Mouse (Mus musculus) hindbrain, embryonic 12.5 days (tissue): ENCODE data around the gene Tppp3. TPM values are rescaled to one million over a fixed set of nuclear protein-coding genes. Genes with fewer than 3 reads are reported as not detected.

Experiments
- ATAC-seq: fragments of 200-750 bp; cut with Nextera tagmentation; 2 replicates; pipeline ENCODE4 v1.8.0; 2017; ENCODE audit warnings: moderate TSS enrichment; ENCODE audit not compliant: low FRiP score
- H3K27ac ChIP-seq: fragments of 300-500 bp; sonication (generic); 2 replicates; pipeline ENCODE4 v1.5.1; 2016; ENCODE audit warnings: mild to moderate bottlenecking
- H3K27me3 ChIP-seq: fragments of 300-500 bp; sonication (generic); 2 replicates; pipeline ENCODE4 v1.6.1; 2016; ENCODE audit warnings: mild to moderate bottlenecking
- H3K36me3 ChIP-seq: fragments of 300-500 bp; sonication (generic); 2 replicates; pipeline ENCODE4 v1.6.1; 2016; ENCODE audit warnings: mild to moderate bottlenecking
- H3K4me1 ChIP-seq: fragments of 300-500 bp; sonication (generic); 2 replicates; pipeline ENCODE4 v1.6.1; 2016
- H3K4me2 ChIP-seq: fragments of 300-500 bp; sonication (generic); replicated peaks from 2 replicates; pipeline ENCODE4 v1.6.1; 2016; ENCODE audit warnings: mild to moderate bottlenecking
- H3K4me3 ChIP-seq: fragments of 300-500 bp; sonication (generic); 2 replicates; pipeline ENCODE4 v1.5.1; 2016; ENCODE audit warnings: mild to moderate bottlenecking
- H3K9ac ChIP-seq: fragments of 300-500 bp; sonication (generic); 2 replicates; pipeline ENCODE4 v1.6.1; 2016; ENCODE audit warnings: mild to moderate bottlenecking, moderate library complexity
- H3K9me3 ChIP-seq: fragments of 300-500 bp; sonication (generic); replicated peaks from 2 replicates; pipeline ENCODE4 v1.6.1; 2016; ENCODE audit warnings: mild to moderate bottlenecking
- WGBS: fragments of 180-500 bp; shearing (Covaris S2); methylation state at CpG from one replicate; pipeline ENCODE4 v1.1.7; 2016; 5-methylcytosine and 5-hydroxymethylcytosine counted together
- polyA plus RNA-seq: library from polyadenylated mRNA; unstranded; fragments of >200 nt; fragmentation: Nextera tagmentation; extraction: Ambion mirVana; gene quantifications from 2 replicates; pipeline ENCODE4 v1.2.1, GENCODE M21; 2016

The Tppp3 gene
- polyA plus RNA-seq, 1 experiment from 2014 or later = 186 TPM

- H3K36me3 ChIP-seq = peaks cover under 1% of the 10 kb centered on the region; the same call in 1 of the 2 replicates
- no peak overlapping the region for H3K27ac ChIP-seq
- peaks cover 37% of the 10 kb centered on the region for H3K4me1 ChIP-seq
- ATAC-seq = no peak
- no peaks in the 10 kb centered on the region for H3K27me3 ChIP-seq
- 75% methylated on average over 13 of the region's 13 CpGs for WGBS
- no peak overlapping the region for H3K4me2 ChIP-seq
- no peak overlapping the region for H3K9ac ChIP-seq
- H3K4me3 ChIP-seq = no peak overlapping the region
- H3K9me3 ChIP-seq = no peaks in the 10 kb centered on the region
These were observed 10.1 kb downstream of the Tppp3 start for GRCm38 (mm10) chr8:105461085-105461803.

- Histone ChIP-seq H3K9ac (no peak overlapping the region), H3K4me3 (no peak overlapping the region), H3K27ac (no peak overlapping the region), H3K4me1 (peaks cover 22% of the 10 kb centered on the region), H3K36me3 (no peaks in the 10 kb centered on the region), H3K27me3 (no peaks in the 10 kb centered on the region), H3K4me2 (no peak overlapping the region), H3K9me3 (no peaks in the 10 kb centered on the region)
- no peak for ATAC-seq
- 58% methylated on average over 10 of the region's 10 CpGs for WGBS
These were observed 16.1 kb downstream of the Tppp3 start for GRCm38 (mm10) chr8:105455218-105455617.

GRCm38 (mm10) chr8:105454088-105454487 lies 17.2 kb downstream of the Tppp3 start:
- H3K9ac ChIP-seq = no peak overlapping the region
- H3K36me3 ChIP-seq = no peaks in the 10 kb centered on the region
- H3K4me2 ChIP-seq = no peak overlapping the region
- no peak for ATAC-seq
- 63% methylated on average over 5 of the region's 5 CpGs for WGBS
- H3K4me1 ChIP-seq = peaks cover 22% of the 10 kb centered on the region
- no peak overlapping the region for H3K27ac ChIP-seq
- H3K27me3 ChIP-seq = no peaks in the 10 kb centered on the region
- H3K4me3 ChIP-seq = no peak overlapping the region
- H3K9me3 ChIP-seq = no peaks in the 10 kb centered on the region

DNA sequence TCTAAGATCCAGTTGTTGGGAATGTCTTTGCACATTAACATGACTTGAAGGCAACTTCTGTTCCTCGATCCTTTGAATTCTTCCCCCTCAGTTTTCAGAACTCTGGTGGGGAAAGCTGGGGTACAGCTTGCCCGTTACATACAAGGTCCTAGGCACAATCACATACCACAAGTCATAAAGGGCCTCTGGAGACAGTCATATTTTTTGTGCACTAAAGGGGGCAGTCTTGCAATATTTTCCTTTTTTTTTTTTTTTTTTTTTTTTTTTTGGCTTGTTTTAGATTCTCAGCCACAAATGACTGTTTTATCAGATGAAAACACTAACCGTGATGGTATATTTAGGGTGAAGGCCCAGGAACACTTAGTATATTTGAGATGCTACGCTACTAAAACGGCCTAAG lies 18.0 kb downstream of the Tppp3 start:
- Histone ChIP-seq H3K4me2 (no peak overlapping the region), H3K9me3 (no peaks in the 10 kb centered on the region), H3K4me3 (no peak overlapping the region), H3K4me1 (peaks cover 18% of the 10 kb centered on the region), H3K27ac (no peak overlapping the region), H3K9ac (no peak overlapping the region), H3K36me3 (no peaks in the 10 kb centered on the region), H3K27me3 (no peaks in the 10 kb centered on the region)
- WGBS = 78% methylated on average over 5 of the region's 5 CpGs
- ATAC-seq = no peak

GRCm38 (mm10) chr8:105451903-105452603 lies 19.3 kb downstream of the Tppp3 start:
- Histone ChIP-seq H3K4me1 (peaks cover 12% of the 10 kb centered on the region; the same call in 1 of the 2 replicates), H3K4me3 (no peak overlapping the region), H3K36me3 (no peaks in the 10 kb centered on the region), H3K9ac (no peak overlapping the region), H3K9me3 (no peaks in the 10 kb centered on the region), H3K27me3 (no peaks in the 10 kb centered on the region), H3K4me2 (no peak overlapping the region), H3K27ac (peak overlapping the region; percentile 46; the same call in 1 of the 2 replicates)
- 59% methylated on average over 15 of the region's 15 CpGs for WGBS
- ATAC-seq = no peak

- Histone ChIP-seq H3K4me1 (peaks cover 15% of the 10 kb centered on the region), H3K9ac (no peak overlapping the region), H3K4me3 (no peak overlapping the region), H3K36me3 (no peaks in the 10 kb centered on the region), H3K27me3 (no peaks in the 10 kb centered on the region), H3K9me3 (no peaks in the 10 kb centered on the region), H3K4me2 (no peak overlapping the region), H3K27ac (no peak overlapping the region)
- 36% methylated on average over 1 of the region's 1 CpGs for WGBS
- peak; percentile 53; the same call in 1 of the 2 replicates for ATAC-seq
These were observed 20.3 kb downstream of the Tppp3 start for GRCm38 (mm10) chr8:105450977-105451376.

DNA sequence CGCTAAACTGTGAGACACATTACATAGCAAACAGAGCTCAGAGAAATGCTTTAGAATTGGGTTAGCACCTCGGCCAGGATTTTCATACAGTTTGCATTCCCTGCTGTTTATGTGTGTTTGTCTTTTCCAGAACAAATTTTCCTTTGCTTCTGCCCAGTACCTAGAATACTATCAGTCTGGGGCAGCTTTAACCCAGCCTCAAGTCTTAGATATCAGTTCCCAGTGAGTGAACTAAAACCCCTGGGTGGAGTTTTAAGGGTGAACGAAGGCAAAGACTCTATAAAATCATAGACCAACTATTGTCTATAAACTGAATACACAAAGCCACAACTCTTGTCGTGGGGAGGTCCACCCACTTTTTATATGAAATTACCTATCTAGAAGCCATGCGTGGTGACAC lies 22.7 kb downstream of the Tppp3 start:
- no peak overlapping the region for H3K4me2 ChIP-seq
- H3K9me3 ChIP-seq = no peaks in the 10 kb centered on the region
- WGBS = 90% methylated on average over 5 of the region's 5 CpGs
- no peak overlapping the region for H3K27ac ChIP-seq
- H3K9ac ChIP-seq = no peak overlapping the region
- no peaks in the 10 kb centered on the region for H3K36me3 ChIP-seq
- no peak overlapping the region for H3K4me3 ChIP-seq
- peaks cover 24% of the 10 kb centered on the region for H3K4me1 ChIP-seq
- H3K27me3 ChIP-seq = no peaks in the 10 kb centered on the region
- ATAC-seq = no peak

GRCm38 (mm10) chr8:105448188-105448587 lies 23.1 kb downstream of the Tppp3 start:
- no peaks in the 10 kb centered on the region for H3K36me3 ChIP-seq
- no peak overlapping the region for H3K9ac ChIP-seq
- no peaks in the 10 kb centered on the region for H3K9me3 ChIP-seq
- no peak for ATAC-seq
- H3K4me2 ChIP-seq = no peak overlapping the region
- H3K4me1 ChIP-seq = peaks cover 24% of the 10 kb centered on the region
- no peaks in the 10 kb centered on the region for H3K27me3 ChIP-seq
- H3K4me3 ChIP-seq = no peak overlapping the region
- 93% methylated on average over 3 of the region's 3 CpGs for WGBS
- H3K27ac ChIP-seq = no peak overlapping the region

- no peaks in the 10 kb centered on the region for H3K27me3 ChIP-seq
- peak overlapping the region; percentile 34 for H3K4me2 ChIP-seq
- 9% methylated on average over 4 of the region's 4 CpGs for WGBS
- no peak overlapping the region for H3K4me3 ChIP-seq
- H3K9ac ChIP-seq = no peak overlapping the region
- no peaks in the 10 kb centered on the region for H3K9me3 ChIP-seq
- no peaks in the 10 kb centered on the region for H3K36me3 ChIP-seq
- H3K4me1 ChIP-seq = peaks cover 14% of the 10 kb centered on the region
- ATAC-seq = peak; percentile 82
- H3K27ac ChIP-seq = peak overlapping the region; percentile 84
These were observed 25.2 kb downstream of the Tppp3 start for GRCm38 (mm10) chr8:105446127-105446552.

DNA sequence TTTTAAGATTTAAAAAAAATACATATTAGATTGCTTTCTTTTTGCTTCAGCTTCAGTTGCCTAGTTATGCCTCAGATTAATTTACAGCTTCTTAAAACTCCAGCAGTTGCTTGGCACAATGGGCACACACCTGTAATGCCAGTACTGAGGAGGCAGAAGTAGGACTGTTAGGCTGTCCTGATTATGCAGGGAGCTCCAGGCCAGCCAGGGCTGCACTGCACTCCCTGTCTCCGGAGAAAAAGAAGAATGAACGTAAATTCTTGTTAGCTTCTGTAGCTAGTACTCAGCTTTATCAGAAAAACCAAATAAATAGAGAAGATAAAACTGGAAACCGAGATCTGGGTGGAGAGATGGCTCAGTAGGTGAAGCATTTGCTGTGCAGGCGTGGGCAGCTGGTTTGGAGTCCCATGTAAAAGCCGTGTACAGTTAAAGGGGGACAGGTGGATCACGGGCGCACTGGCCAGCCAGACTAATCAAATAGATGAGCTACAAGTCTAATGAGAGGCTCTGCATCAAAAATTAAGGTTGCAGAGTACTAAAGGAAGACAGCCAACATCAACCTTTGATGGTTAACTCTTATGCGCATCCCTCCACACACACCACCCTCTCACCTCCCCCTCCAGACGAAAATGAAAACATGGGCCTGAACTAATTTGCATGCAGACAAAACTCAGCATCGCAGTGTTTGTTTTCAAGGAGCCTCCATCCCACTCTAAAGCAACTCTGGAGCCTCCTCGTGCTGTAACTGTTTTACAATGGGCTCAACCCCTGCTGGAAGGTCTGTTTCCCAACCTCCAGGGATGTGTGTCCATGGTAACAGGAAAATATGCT lies 25.8 kb downstream of the Tppp3 start:
- ATAC-seq = peak; percentile 90
- Histone ChIP-seq H3K4me2 (peak overlapping the region; percentile 34), H3K27me3 (no peaks in the 10 kb centered on the region), H3K9ac (no peak overlapping the region), H3K4me3 (no peak overlapping the region), H3K4me1 (peaks cover 12% of the 10 kb centered on the region), H3K9me3 (no peaks in the 10 kb centered on the region), H3K27ac (peak overlapping the region; percentile 84), H3K36me3 (no peaks in the 10 kb centered on the region)
- 15% methylated on average over 11 of the region's 11 CpGs for WGBS

DNA sequence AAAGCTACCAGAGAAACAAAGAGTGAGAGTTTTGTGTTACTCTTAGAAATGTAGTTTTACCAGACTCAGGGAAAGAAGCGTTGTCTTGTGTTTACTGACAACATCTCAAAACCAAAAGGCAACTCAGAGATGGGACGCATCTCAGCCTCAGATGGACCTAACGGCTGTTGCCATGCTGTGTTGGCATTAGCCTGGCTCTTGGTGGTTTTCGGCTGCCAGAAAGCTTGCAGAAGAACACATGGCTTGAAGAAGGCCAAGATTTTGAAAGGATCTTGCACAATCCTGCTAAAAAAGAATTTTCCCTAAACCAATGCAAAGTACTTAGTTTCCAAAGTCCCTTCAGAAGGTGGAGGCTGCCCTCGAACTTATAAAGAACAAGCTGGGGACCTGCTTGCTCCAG lies 28.7 kb downstream of the Tppp3 start:
- Histone ChIP-seq H3K9ac (no peak overlapping the region), H3K27ac (no peak overlapping the region), H3K9me3 (no peaks in the 10 kb centered on the region), H3K27me3 (no peaks in the 10 kb centered on the region), H3K4me3 (no peak overlapping the region), H3K4me2 (no peak overlapping the region), H3K4me1 (peaks cover 12% of the 10 kb centered on the region), H3K36me3 (no peaks in the 10 kb centered on the region)
- WGBS = 92% methylated on average over 5 of the region's 5 CpGs
- no peak for ATAC-seq

- H3K4me3 ChIP-seq = no peak overlapping the region
- no peaks in the 10 kb centered on the region for H3K9me3 ChIP-seq
- no peak overlapping the region for H3K27ac ChIP-seq
- no peak overlapping the region for H3K9ac ChIP-seq
- no peak overlapping the region for H3K4me2 ChIP-seq
- H3K4me1 ChIP-seq = peaks cover 12% of the 10 kb centered on the region
- WGBS = 10% methylated on average over 6 of the region's 6 CpGs
- ATAC-seq = no peak
- H3K27me3 ChIP-seq = no peaks in the 10 kb centered on the region
- H3K36me3 ChIP-seq = no peaks in the 10 kb centered on the region
These were observed 29.9 kb downstream of the Tppp3 start for GRCm38 (mm10) chr8:105441433-105441832.
